Mouse (Mus musculus) hindbrain, embryonic 11.5 days (tissue): ENCODE measurements around the gene Gm21366. TPM values are rescaled to one million over a fixed set of nuclear protein-coding genes. Genes with fewer than 3 reads are reported as not detected.
"Not testable (repeated sequence)": the region's sequence is repeated elsewhere in the genome, so short reads cannot be mapped to it uniquely, and the experiment has no call there.

Experiments
- ATAC-seq: fragments of 200-750 bp; cut with Nextera tagmentation; 2 replicates; pipeline ENCODE4 v1.8.0; 2017; ENCODE audit warnings: mild to moderate bottlenecking, moderate TSS enrichment, moderate library complexity; ENCODE audit not compliant: low FRiP score
- DNase-seq: peaks from one replicate; pipeline ENCODE4 v3.0.0-alpha.2; 2015; ENCODE audit warnings: low spot score
- H3K27ac ChIP-seq: fragments of 300-500 bp; sonication (generic); 2 replicates; pipeline ENCODE4 v1.5.1; 2014; ENCODE audit warnings: mild to moderate bottlenecking, low read depth, low read length
- H3K27me3 ChIP-seq: fragments of 300-500 bp; sonication (generic); 2 replicates; pipeline ENCODE4 v1.6.1; 2014; ENCODE audit warnings: mild to moderate bottlenecking, low read length, moderate library complexity, mixed read lengths; ENCODE audit not compliant: control insufficient read depth, insufficient read depth
- H3K36me3 ChIP-seq: fragments of 300-500 bp; sonication (generic); 2 replicates; pipeline ENCODE4 v1.6.1; 2014; ENCODE audit warnings: mild to moderate bottlenecking, low read length, moderate library complexity, mixed read lengths; ENCODE audit not compliant: control insufficient read depth, insufficient read depth
- H3K4me1 ChIP-seq: fragments of 300-500 bp; sonication (generic); replicated peaks from 2 replicates; pipeline ENCODE4 v1.6.1; 2014; ENCODE audit warnings: low read length, mixed read lengths; ENCODE audit not compliant: control insufficient read depth, insufficient read depth
- H3K4me2 ChIP-seq: fragments of 300-500 bp; sonication (generic); replicated peaks from 2 replicates; pipeline ENCODE4 v1.6.1; 2014; ENCODE audit warnings: mild to moderate bottlenecking, low read depth, low read length
- H3K4me3 ChIP-seq: fragments of 300-500 bp; sonication (generic); 2 replicates; pipeline ENCODE4 v1.5.1; 2014; ENCODE audit warnings: low read depth, low read length
- H3K9ac ChIP-seq: fragments of 300-500 bp; sonication (generic); 2 replicates; pipeline ENCODE4 v1.6.1; 2014; ENCODE audit warnings: low read depth, low read length
- H3K9me3 ChIP-seq: fragments of 300-500 bp; sonication (generic); 2 replicates; pipeline ENCODE4 v1.6.1; 2016; ENCODE audit warnings: low read length; ENCODE audit not compliant: control insufficient read depth
- WGBS: fragments of 180-500 bp; shearing (Covaris S2); extraction: QIAGEN DNeasy Blood & Tissue Kit; methylation state at CpG from one replicate; pipeline ENCODE4 v1.1.7; 2014; 5-methylcytosine and 5-hydroxymethylcytosine counted together
- polyA plus RNA-seq: library from polyadenylated mRNA; unstranded; fragments of >200 nt; fragmentation: Nextera tagmentation; extraction: Ambion mirVana; gene quantifications from 2 replicates; pipeline ENCODE4 v1.2.1, GENCODE M21; 2014

The Gm21366 gene
- not detected in 2 replicates for polyA plus RNA-seq

- not testable (repeated sequence) for H3K36me3 ChIP-seq, H3K27me3 ChIP-seq, H3K4me1 ChIP-seq, H3K9ac ChIP-seq, H3K4me2 ChIP-seq, H3K4me3 ChIP-seq, H3K9me3 ChIP-seq, H3K27ac ChIP-seq, ATAC-seq, DNase-seq
- no CpG with 5 or more reads among the region's 6 CpGs for WGBS
These were observed at the start of gene Gm21366 for GRCm38 (mm10) chrY:22861156-22861555. Gene Gm21366, minus strand, starts transcription at chrY:22861256.
